Mouse (Mus musculus): Measurements from ENCODE around the gene Gpx6. TPM values are rescaled to one million over a fixed set of nuclear protein-coding genes. Genes with fewer than 3 reads are reported as not detected.

Gene Gpx6
- polyA plus RNA-seq, 1 experiment from 2014 or later = 0.38 TPM

GRCm38 (mm10) chr13:21279559-21279958 is 32.4 kb upstream of the Gpx6 start:
- Histone ChIP-seq H3K4me1 (peaks cover 4% of the 10 kb centered on the region; the same call in 1 of the 2 replicates), H3K27ac (no peak overlapping the region), H3K9me3 (no peaks in the 10 kb centered on the region), H3K36me3 (no peaks in the 10 kb centered on the region), H3K4me3 (peak overlapping the region; percentile 57), H3K4me2 (peak overlapping the region; percentile 64), H3K27me3 (peaks cover 4% of the 10 kb centered on the region), H3K9ac (peak overlapping the region; percentile 62)
- ATAC-seq (ENCODE audit: insufficient number of reproducible peaks, insufficient read depth, low FRiP score, low TSS enrichment, low read depth) = no peak
- under 1% methylated on average over 13 of the region's 13 CpGs for WGBS

- no peaks in the 10 kb centered on the region for H3K27me3 ChIP-seq
- no peak within 1 kb of the TSS for H3K4me2 ChIP-seq
- H3K36me3 ChIP-seq = no peaks in the 10 kb centered on the region
- H3K9me3 ChIP-seq = no peaks in the 10 kb centered on the region
- ATAC-seq (ENCODE audit: insufficient number of reproducible peaks, insufficient read depth, low FRiP score, low TSS enrichment, low read depth) = no peak
- H3K27ac ChIP-seq = no peak within 1 kb of the TSS
- no peaks in the 10 kb centered on the region for H3K4me1 ChIP-seq
- H3K9ac ChIP-seq = no peak within 1 kb of the TSS
- H3K4me3 ChIP-seq = no peak within 1 kb of the TSS
- 91% methylated on average over 6 of the region's 6 CpGs for WGBS
Measured at GRCm38 (mm10) chr13:21292631-21293030, 19.3 kb upstream of the Gpx6 start, which contains the start of gene Gpx5. TSS of gene Gpx5 (minus strand) at chr13:21292731.

- no peaks in the 10 kb centered on the region for H3K27me3 ChIP-seq
- no peaks in the 10 kb centered on the region for H3K4me1 ChIP-seq
- WGBS = 36% methylated on average over 3 of the region's 3 CpGs
- H3K9ac ChIP-seq = no peak overlapping the region
- ATAC-seq (ENCODE audit: insufficient number of reproducible peaks, insufficient read depth, low FRiP score, low TSS enrichment, low read depth) = no peak
- H3K27ac ChIP-seq = no peak overlapping the region
- no peaks in the 10 kb centered on the region for H3K36me3 ChIP-seq
- H3K4me3 ChIP-seq = no peak overlapping the region
- H3K9me3 ChIP-seq = no peaks in the 10 kb centered on the region
- H3K4me2 ChIP-seq = no peak overlapping the region
Measured at GRCm38 (mm10) chr13:21298557-21298956, 13.4 kb upstream of the Gpx6 start.

GRCm38 (mm10) chr13:21304483-21305066 is 7.3 kb upstream of the Gpx6 start:
- no peak for ATAC-seq (ENCODE audit: insufficient number of reproducible peaks, insufficient read depth, low FRiP score, low TSS enrichment, low read depth)
- no peak overlapping the region for H3K27ac ChIP-seq
- no peaks in the 10 kb centered on the region for H3K27me3 ChIP-seq
- H3K4me2 ChIP-seq = no peak overlapping the region
- no peaks in the 10 kb centered on the region for H3K4me1 ChIP-seq
- 51% methylated on average over 3 of the region's 3 CpGs for WGBS
- no peaks in the 10 kb centered on the region for H3K9me3 ChIP-seq
- no peak overlapping the region for H3K4me3 ChIP-seq
- H3K36me3 ChIP-seq = no peaks in the 10 kb centered on the region
- no peak overlapping the region for H3K9ac ChIP-seq

- no peaks in the 10 kb centered on the region for H3K36me3 ChIP-seq
- no peaks in the 10 kb centered on the region for H3K9me3 ChIP-seq
- H3K4me3 ChIP-seq = no peak overlapping the region
- WGBS = 60% methylated on average over 2 of the region's 2 CpGs
- no peaks in the 10 kb centered on the region for H3K4me1 ChIP-seq
- no peak overlapping the region for H3K4me2 ChIP-seq
- no peaks in the 10 kb centered on the region for H3K27me3 ChIP-seq
- no peak overlapping the region for H3K27ac ChIP-seq
- no peak for ATAC-seq (ENCODE audit: insufficient number of reproducible peaks, insufficient read depth, low FRiP score, low TSS enrichment, low read depth)
- H3K9ac ChIP-seq = no peak overlapping the region
Measured at GRCm38 (mm10) chr13:21309788-21310187, 2.1 kb upstream of the Gpx6 start.

- H3K27me3 ChIP-seq = no peaks in the 10 kb centered on the region; the same call in 1 of the 2 replicates
- no peak overlapping the region for H3K4me3 ChIP-seq
- H3K4me1 ChIP-seq = no peaks in the 10 kb centered on the region
- WGBS = 33% methylated on average over 4 of the region's 5 CpGs
- no peak for ATAC-seq (ENCODE audit: insufficient number of reproducible peaks, insufficient read depth, low FRiP score, low TSS enrichment, low read depth)
- H3K27ac ChIP-seq = no peak overlapping the region
- H3K9me3 ChIP-seq = no peaks in the 10 kb centered on the region
- H3K4me2 ChIP-seq = no peak overlapping the region
- H3K9ac ChIP-seq = no peak overlapping the region
- no peaks in the 10 kb centered on the region for H3K36me3 ChIP-seq
Measured at GRCm38 (mm10) chr13:21312854-21313253, 929 bp downstream of the Gpx6 start.

- Histone ChIP-seq H3K4me2 (no peak overlapping the region), H3K9me3 (no peaks in the 10 kb centered on the region), H3K9ac (no peak overlapping the region), H3K27ac (no peak overlapping the region), H3K4me3 (no peak overlapping the region), H3K36me3 (no peaks in the 10 kb centered on the region), H3K4me1 (no peaks in the 10 kb centered on the region), H3K27me3 (no peaks in the 10 kb centered on the region; the same call in 1 of the 2 replicates)
- no peak for ATAC-seq (ENCODE audit: insufficient number of reproducible peaks, insufficient read depth, low FRiP score, low TSS enrichment, low read depth)
- 74% methylated on average over 4 of the region's 4 CpGs for WGBS
Measured at GRCm38 (mm10) chr13:21313903-21314302, 2.0 kb downstream of the Gpx6 start.

GRCm38 (mm10) chr13:21320262-21320661 is 8.3 kb downstream of the Gpx6 start:
- no peak overlapping the region for H3K9ac ChIP-seq
- WGBS = 63% methylated on average over 3 of the region's 3 CpGs
- no peaks in the 10 kb centered on the region for H3K36me3 ChIP-seq
- H3K4me1 ChIP-seq = peaks cover 4% of the 10 kb centered on the region; the same call in 1 of the 2 replicates
- H3K4me3 ChIP-seq = no peak overlapping the region
- H3K27me3 ChIP-seq = peaks cover 14% of the 10 kb centered on the region
- no peaks in the 10 kb centered on the region for H3K9me3 ChIP-seq
- H3K4me2 ChIP-seq = no peak overlapping the region
- H3K27ac ChIP-seq = no peak overlapping the region
- ATAC-seq (ENCODE audit: insufficient number of reproducible peaks, insufficient read depth, low FRiP score, low TSS enrichment, low read depth) = no peak

- H3K9ac ChIP-seq = peak overlapping the region; percentile 55
- WGBS = 3% methylated on average over 18 of the region's 18 CpGs
- peak overlapping the region; percentile 36 for H3K4me3 ChIP-seq
- no peak overlapping the region for H3K27ac ChIP-seq
- H3K4me2 ChIP-seq = peak overlapping the region; percentile 58
- H3K27me3 ChIP-seq = peaks cover 14% of the 10 kb centered on the region
- H3K4me1 ChIP-seq = peaks cover 8% of the 10 kb centered on the region
- no peaks in the 10 kb centered on the region for H3K36me3 ChIP-seq
- no peaks in the 10 kb centered on the region for H3K9me3 ChIP-seq
- no peak for ATAC-seq (ENCODE audit: insufficient number of reproducible peaks, insufficient read depth, low FRiP score, low TSS enrichment, low read depth)
Measured at GRCm38 (mm10) chr13:21321890-21322494, 10.1 kb downstream of the Gpx6 start.

GRCm38 (mm10) chr13:21322509-21323375 is 10.8 kb downstream of the Gpx6 start:
- H3K9me3 ChIP-seq = no peaks in the 10 kb centered on the region
- no peak overlapping the region for H3K9ac ChIP-seq
- peak overlapping the region; percentile 58 for H3K4me2 ChIP-seq
- H3K27me3 ChIP-seq = peaks cover 14% of the 10 kb centered on the region
- H3K27ac ChIP-seq = no peak overlapping the region
- peak overlapping the region; percentile 36 for H3K4me3 ChIP-seq
- no peaks in the 10 kb centered on the region for H3K36me3 ChIP-seq
- ATAC-seq (ENCODE audit: insufficient number of reproducible peaks, insufficient read depth, low FRiP score, low TSS enrichment, low read depth) = no peak
- WGBS = 9% methylated on average over 18 of the region's 18 CpGs
- H3K4me1 ChIP-seq = peaks cover 8% of the 10 kb centered on the region

- H3K4me1 ChIP-seq = peaks cover 8% of the 10 kb centered on the region
- H3K27me3 ChIP-seq = peaks cover 14% of the 10 kb centered on the region
- WGBS = 62% methylated on average over 6 of the region's 6 CpGs
- peak overlapping the region; percentile 36; the same call in 1 of the 2 replicates for H3K4me3 ChIP-seq
- no peaks in the 10 kb centered on the region for H3K9me3 ChIP-seq
- H3K27ac ChIP-seq = no peak overlapping the region
- H3K9ac ChIP-seq = no peak overlapping the region
- H3K36me3 ChIP-seq = no peaks in the 10 kb centered on the region
- no peak for ATAC-seq (ENCODE audit: insufficient number of reproducible peaks, insufficient read depth, low FRiP score, low TSS enrichment, low read depth)
- H3K4me2 ChIP-seq = peak overlapping the region; percentile 58
Measured at GRCm38 (mm10) chr13:21323405-21323804, 11.5 kb downstream of the Gpx6 start.

Data from embryonic facial prominence, embryonic 13.5 days (tissue).